Mouse (Mus musculus): ENCODE data around the gene Slc12a7.

GRCm38 (mm10) chr13:73683682-73684081 is 49.2 kb upstream of the Slc12a7 start:
- TF ChIP-seq CTCF (IDR thresholded peaks at IDR 0.05; ENCODE audit: borderline replicate concordance, extremely low read depth, insufficient read depth, insufficient read length), result no peak
- no peak for TF ChIP-seq POLR2A (IDR thresholded peaks at IDR 0.05; ENCODE audit: borderline replicate concordance, extremely low read depth, insufficient read depth, insufficient read length, poor library complexity, severe bottlenecking)
